Mouse (Mus musculus): Measurements from ENCODE around the gene Utrn. TPM values are rescaled to one million over a fixed set of nuclear protein-coding genes. Genes with fewer than 3 reads are reported as not detected.

Gene Utrn
- polyA plus RNA-seq, 1 experiment, result 35.6 TPM

DNA sequence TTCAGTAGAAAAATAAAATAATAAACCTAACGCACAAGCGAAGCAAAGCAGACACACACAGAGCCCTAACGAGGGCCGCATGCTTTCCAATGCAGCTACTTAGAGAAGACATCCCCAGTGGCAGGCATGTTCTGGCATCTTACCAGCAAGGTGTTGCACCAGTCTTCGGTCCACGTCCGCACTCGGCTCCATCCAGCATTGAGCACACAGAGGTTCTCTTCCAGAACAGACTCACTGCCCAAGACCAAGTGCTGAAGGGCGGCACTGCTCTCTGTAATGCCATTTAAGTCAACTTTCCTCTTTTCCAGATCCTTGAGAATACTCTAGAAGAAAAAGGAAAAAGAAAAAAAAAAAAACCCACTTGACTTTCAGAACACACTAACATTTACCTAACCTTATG is 197.6 kb downstream of the Utrn start:
- Histone ChIP-seq H3K27ac (ENCODE audit: insufficient read depth, low read length) (no peak overlapping the region), H3K4me1 (ENCODE audit: control insufficient read depth, insufficient read depth, low read length) (no peaks in the 10 kb centered on the region), H3K4me3 (ENCODE audit: insufficient read depth, low read length) (no peak overlapping the region)
- TF ChIP-seq POLR2A (IDR thresholded peaks at IDR 0.05; ENCODE audit: extremely low read depth, insufficient read depth, low read length) (no peak), CTCF (IDR thresholded peaks at IDR 0.05; ENCODE audit: extremely low read depth, insufficient read depth, low read length) (no peak)

- Histone ChIP-seq H3K4me1 (ENCODE audit: control insufficient read depth, insufficient read depth, low read length) (no peaks in the 10 kb centered on the region), H3K4me3 (ENCODE audit: insufficient read depth, low read length) (no peak overlapping the region), H3K27ac (ENCODE audit: insufficient read depth, low read length) (no peak overlapping the region)
- TF ChIP-seq POLR2A (IDR thresholded peaks at IDR 0.05; ENCODE audit: extremely low read depth, insufficient read depth, low read length) (no peak), CTCF (IDR thresholded peaks at IDR 0.05; ENCODE audit: extremely low read depth, insufficient read depth, low read length) (no peak)
These were observed 207.1 kb downstream of the Utrn start for GRCm38 (mm10) chr10:12662035-12662434.

DNA sequence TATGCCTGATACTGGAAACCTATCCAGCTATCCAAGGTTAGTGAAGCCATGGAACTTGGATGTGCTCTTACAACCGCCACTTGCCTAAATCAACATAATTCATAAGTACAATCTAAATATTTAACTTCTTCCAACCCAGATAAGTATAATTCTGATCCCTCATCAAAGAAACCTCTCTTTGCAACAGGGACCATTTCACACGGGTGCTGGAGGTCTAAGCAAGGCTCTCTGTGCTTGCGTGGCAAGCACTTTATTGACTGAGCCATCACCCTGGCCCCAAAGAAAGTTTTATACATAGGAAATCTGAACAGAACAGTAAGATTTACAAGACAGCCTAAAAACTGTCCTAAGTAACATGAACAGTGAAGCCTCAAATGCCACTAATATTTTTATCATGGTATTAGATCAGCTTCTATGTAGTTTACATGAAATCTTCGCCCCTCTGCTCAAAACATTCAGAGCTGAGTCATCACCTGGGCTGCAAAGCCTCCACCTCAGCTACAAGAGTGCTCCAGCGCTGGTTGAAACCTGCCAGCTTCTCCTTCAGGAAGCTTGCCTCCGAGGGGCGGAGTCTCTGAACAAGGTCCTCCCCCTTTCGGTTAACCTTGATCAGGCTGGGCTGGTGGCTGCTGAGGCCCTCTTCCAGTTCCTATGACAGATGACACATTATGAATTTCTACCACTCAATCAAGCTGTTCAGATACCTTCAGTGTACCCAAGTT is 211.0 kb downstream of the Utrn start:
- no peak overlapping the region for H3K27ac ChIP-seq (ENCODE audit: insufficient read depth, low read length)
- H3K4me1 ChIP-seq (ENCODE audit: control insufficient read depth, insufficient read depth, low read length), result no peaks in the 10 kb centered on the region
- no peak overlapping the region for H3K4me3 ChIP-seq (ENCODE audit: insufficient read depth, low read length)
- TF ChIP-seq CTCF (IDR thresholded peaks at IDR 0.05; ENCODE audit: extremely low read depth, insufficient read depth, low read length) (no peak), POLR2A (IDR thresholded peaks at IDR 0.05; ENCODE audit: extremely low read depth, insufficient read depth, low read length) (no peak)

DNA sequence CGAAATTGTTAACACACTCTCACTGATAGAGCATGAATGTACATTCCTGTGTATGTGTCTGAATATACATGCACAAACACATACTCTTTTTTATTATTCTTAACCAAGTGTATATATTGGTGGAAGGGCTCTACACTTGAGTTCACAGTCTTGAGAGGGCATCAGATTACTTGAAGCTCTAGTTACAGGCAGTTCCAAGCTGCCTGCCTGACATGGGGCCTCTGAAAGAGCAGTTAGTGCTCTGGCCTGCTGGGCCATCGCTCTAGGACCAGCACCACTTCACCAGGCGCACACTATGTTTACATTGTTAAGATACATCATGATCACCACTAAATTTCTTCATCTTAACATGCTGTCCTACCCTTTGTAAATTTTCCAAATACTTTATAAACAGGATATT is 216.2 kb downstream of the Utrn start:
- no peak overlapping the region for H3K27ac ChIP-seq (ENCODE audit: insufficient read depth, low read length)
- no peak overlapping the region for H3K4me3 ChIP-seq (ENCODE audit: insufficient read depth, low read length)
- TF ChIP-seq POLR2A (IDR thresholded peaks at IDR 0.05; ENCODE audit: extremely low read depth, insufficient read depth, low read length) (no peak), CTCF (IDR thresholded peaks at IDR 0.05; ENCODE audit: extremely low read depth, insufficient read depth, low read length) (no peak)
- no peaks in the 10 kb centered on the region for H3K4me1 ChIP-seq (ENCODE audit: control insufficient read depth, insufficient read depth, low read length)

- no peaks in the 10 kb centered on the region for H3K4me1 ChIP-seq (ENCODE audit: control insufficient read depth, insufficient read depth, low read length)
- no peak for TF ChIP-seq POLR2A (IDR thresholded peaks at IDR 0.05; ENCODE audit: extremely low read depth, insufficient read depth, low read length)
- no peak for TF ChIP-seq CTCF (IDR thresholded peaks at IDR 0.05; ENCODE audit: extremely low read depth, insufficient read depth, low read length)
- no peak overlapping the region for H3K27ac ChIP-seq (ENCODE audit: insufficient read depth, low read length)
- H3K4me3 ChIP-seq (ENCODE audit: insufficient read depth, low read length), result no peak overlapping the region
These were observed 223.0 kb downstream of the Utrn start for GRCm38 (mm10) chr10:12646119-12646518.

- TF ChIP-seq CTCF (IDR thresholded peaks at IDR 0.05; ENCODE audit: extremely low read depth, insufficient read depth, low read length), result peak; percentile 52
- TF ChIP-seq POLR2A (IDR thresholded peaks at IDR 0.05; ENCODE audit: extremely low read depth, insufficient read depth, low read length), result no peak
- Histone ChIP-seq H3K4me3 (ENCODE audit: insufficient read depth, low read length) (no peak overlapping the region), H3K27ac (ENCODE audit: insufficient read depth, low read length) (no peak overlapping the region), H3K4me1 (ENCODE audit: control insufficient read depth, insufficient read depth, low read length) (no peaks in the 10 kb centered on the region)
These were observed 225.8 kb downstream of the Utrn start for GRCm38 (mm10) chr10:12643336-12643735.

GRCm38 (mm10) chr10:12639638-12640037 is 229.5 kb downstream of the Utrn start:
- H3K4me1 ChIP-seq (ENCODE audit: control insufficient read depth, insufficient read depth, low read length), result no peaks in the 10 kb centered on the region
- H3K27ac ChIP-seq (ENCODE audit: insufficient read depth, low read length), result no peak overlapping the region
- no peak for TF ChIP-seq POLR2A (IDR thresholded peaks at IDR 0.05; ENCODE audit: extremely low read depth, insufficient read depth, low read length)
- TF ChIP-seq CTCF (IDR thresholded peaks at IDR 0.05; ENCODE audit: extremely low read depth, insufficient read depth, low read length), result no peak
- H3K4me3 ChIP-seq (ENCODE audit: insufficient read depth, low read length), result no peak overlapping the region

- Histone ChIP-seq H3K4me1 (ENCODE audit: control insufficient read depth, insufficient read depth, low read length) (no peaks in the 10 kb centered on the region), H3K27ac (ENCODE audit: insufficient read depth, low read length) (no peak overlapping the region), H3K4me3 (ENCODE audit: insufficient read depth, low read length) (no peak overlapping the region)
- TF ChIP-seq POLR2A (IDR thresholded peaks at IDR 0.05; ENCODE audit: extremely low read depth, insufficient read depth, low read length), result no peak
These were observed 235.2 kb downstream of the Utrn start for GRCm38 (mm10) chr10:12633965-12634364.

- TF ChIP-seq POLR2A (IDR thresholded peaks at IDR 0.05; ENCODE audit: extremely low read depth, insufficient read depth, low read length) (no peak), CTCF (IDR thresholded peaks at IDR 0.05; ENCODE audit: extremely low read depth, insufficient read depth, low read length) (no peak)
- H3K4me1 ChIP-seq (ENCODE audit: control insufficient read depth, insufficient read depth, low read length), result no peaks in the 10 kb centered on the region
- H3K4me3 ChIP-seq (ENCODE audit: insufficient read depth, low read length), result no peak overlapping the region
- no peak overlapping the region for H3K27ac ChIP-seq (ENCODE audit: insufficient read depth, low read length)
These were observed 238.2 kb downstream of the Utrn start for GRCm38 (mm10) chr10:12630933-12631332.

DNA sequence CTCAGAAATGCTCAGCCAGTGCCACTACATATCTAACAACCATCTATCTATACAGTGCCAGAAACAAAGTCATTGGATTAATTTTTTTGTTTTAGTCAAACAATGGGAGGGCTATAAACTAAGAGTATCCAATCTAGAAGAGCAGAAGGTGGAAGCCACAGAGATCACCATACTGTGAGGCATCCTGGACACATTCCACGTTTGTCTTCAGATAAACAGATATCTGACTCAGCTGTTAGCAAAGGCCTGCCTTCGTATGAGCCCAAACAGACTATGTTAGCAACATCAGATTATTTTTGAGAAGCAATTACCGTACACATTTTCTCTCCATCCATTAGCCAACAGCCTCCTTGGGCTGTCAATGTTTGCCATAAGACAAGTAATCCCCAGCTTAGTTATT is 250.8 kb downstream of the Utrn start:
- TF ChIP-seq CTCF (IDR thresholded peaks at IDR 0.05; ENCODE audit: extremely low read depth, insufficient read depth, low read length) (no peak), POLR2A (IDR thresholded peaks at IDR 0.05; ENCODE audit: extremely low read depth, insufficient read depth, low read length) (no peak)
- no peaks in the 10 kb centered on the region for H3K4me1 ChIP-seq (ENCODE audit: control insufficient read depth, insufficient read depth, low read length)
- no peak overlapping the region for H3K4me3 ChIP-seq (ENCODE audit: insufficient read depth, low read length)

More for the DNA sequence above, 250.8 kb downstream of the Utrn start:
- no peak overlapping the region for H3K27ac ChIP-seq (ENCODE audit: insufficient read depth, low read length)

Measured in cortical plate, adult 2 months (tissue).